Mouse (Mus musculus): ENCODE measurements around the gene Tmem163.

Tmem163 gene

GRCm38 (mm10) chr1:127651564-127651963 is 27.8 kb downstream of the Tmem163 start:
- DNase-seq (ENCODE audit: low spot score): no peak

GRCm38 (mm10) chr1:127642976-127643769 is 36.2 kb downstream of the Tmem163 start:
- no peak for DNase-seq (ENCODE audit: low spot score)

GRCm38 (mm10) chr1:127637917-127638316 is 41.4 kb downstream of the Tmem163 start:
- DNase-seq (ENCODE audit: low spot score): no peak

GRCm38 (mm10) chr1:127627151-127627550 is 52.2 kb downstream of the Tmem163 start:
- no peak for DNase-seq (ENCODE audit: low spot score)

- DNase-seq (ENCODE audit: low spot score): peak; percentile 9
Measured at GRCm38 (mm10) chr1:127625577-127626362, 53.6 kb downstream of the Tmem163 start.

DNA sequence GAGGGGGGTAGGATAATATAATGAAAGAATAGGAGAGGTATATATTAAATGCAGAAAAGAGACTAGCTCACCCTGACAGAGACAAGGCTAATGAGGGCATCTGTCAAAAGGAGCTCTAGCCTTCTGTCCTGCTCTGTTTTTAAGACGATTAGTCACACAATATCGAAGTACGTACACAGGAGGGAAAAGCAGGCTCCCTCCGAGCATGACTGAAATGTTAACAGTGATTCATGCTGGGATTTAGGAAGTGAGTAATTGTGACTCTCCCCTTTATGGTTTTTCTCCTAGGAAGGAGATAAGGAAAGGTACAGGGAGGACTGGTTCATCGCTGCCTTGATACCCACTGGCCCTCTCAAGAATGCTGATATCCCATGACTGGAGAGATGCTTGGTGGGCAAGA is 57.0 kb downstream of the Tmem163 start:
- no peak for DNase-seq (ENCODE audit: low spot score)

DNA sequence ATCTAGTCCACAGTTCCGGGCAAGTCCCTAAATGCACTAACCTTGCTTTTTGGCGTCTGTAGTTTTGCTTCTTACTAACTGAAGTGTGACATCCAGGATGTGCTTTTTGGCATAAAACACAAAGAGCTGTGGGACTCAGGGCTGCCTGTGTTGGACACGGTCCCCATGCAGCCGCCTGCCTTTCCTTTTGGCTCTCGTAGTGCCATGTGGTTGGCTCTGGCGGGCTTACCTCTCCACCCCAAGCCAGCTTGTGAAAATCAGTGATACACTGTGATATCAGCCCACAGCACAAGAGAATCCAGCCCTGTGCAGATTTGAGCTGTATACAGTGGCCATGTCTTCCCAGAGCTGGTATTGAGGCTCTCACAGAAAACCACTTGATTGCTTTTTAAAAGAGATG is 60.3 kb downstream of the Tmem163 start:
- no peak for DNase-seq (ENCODE audit: low spot score)

- no peak for DNase-seq (ENCODE audit: low spot score)
Measured at GRCm38 (mm10) chr1:127610378-127610777, 69.0 kb downstream of the Tmem163 start.

GRCm38 (mm10) chr1:127609814-127610213 is 69.5 kb downstream of the Tmem163 start:
- DNase-seq (ENCODE audit: low spot score): no peak

GRCm38 (mm10) chr1:127608326-127608725 is 71.0 kb downstream of the Tmem163 start:
- no peak for DNase-seq (ENCODE audit: low spot score)

DNA sequence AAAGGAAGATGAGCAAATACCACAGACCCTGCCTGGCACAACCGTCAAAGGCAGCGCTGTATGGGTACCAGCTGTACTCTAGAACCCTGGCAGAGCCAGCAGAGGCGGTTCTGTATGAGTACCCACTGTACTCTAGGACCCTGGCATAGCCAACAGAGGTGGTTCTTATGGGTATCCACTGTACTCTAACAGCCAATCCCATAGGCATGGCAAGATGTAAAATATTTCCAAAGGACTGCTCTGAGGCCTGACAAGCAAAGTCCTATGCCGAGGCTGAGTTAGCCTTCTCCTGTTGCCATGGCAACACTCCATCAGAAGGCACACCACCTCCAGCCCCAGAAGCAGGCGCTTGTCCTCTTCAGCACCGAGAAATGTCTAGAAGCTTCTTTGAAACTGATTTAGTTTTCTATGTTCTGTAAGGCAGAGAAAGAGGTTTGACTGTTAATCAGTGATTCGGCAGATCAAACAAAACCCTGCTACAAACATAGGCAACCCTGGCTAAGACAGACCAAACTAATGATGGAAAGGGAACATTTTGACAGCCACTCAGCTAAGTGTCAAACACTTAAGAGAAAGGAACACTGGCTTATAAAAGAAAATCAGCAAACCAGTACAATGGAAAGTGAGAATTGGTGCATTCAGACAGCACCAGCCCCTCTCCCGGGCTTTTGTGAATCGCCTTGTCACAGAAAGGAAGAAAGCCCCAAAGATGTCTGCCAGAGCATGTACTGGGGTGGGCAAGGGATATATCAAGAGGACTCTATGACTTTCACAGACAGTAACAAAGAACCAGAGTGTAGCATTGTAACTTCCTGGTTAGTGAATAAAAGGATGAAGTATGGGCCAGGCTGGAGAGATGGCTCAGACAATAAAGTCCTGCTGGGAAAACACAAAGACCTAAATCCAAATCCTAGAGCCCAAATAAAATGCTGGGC is 75.4 kb downstream of the Tmem163 start:
- DNase-seq (ENCODE audit: low spot score): no peak

DNA sequence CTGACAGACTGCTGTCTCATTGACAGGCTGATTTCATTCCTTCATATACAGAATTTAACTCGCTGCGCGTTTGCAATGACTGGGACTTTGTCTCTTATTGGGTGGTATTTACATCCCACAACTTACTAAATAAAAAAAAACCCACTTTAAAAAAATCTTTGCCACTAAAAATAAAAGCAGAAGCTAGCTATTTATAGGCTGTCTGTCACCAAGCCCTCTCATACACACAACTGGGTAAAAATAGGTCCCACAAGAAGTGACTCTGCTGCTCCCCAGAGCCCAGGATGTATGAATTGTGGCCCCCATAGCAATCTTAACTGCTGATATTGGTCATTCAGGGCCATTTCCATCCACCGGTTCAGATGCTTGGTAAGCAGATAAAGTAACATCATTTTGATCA is 83.2 kb downstream of the Tmem163 start:
- no peak for DNase-seq (ENCODE audit: low spot score)

GRCm38 (mm10) chr1:127595735-127596134 is 83.6 kb downstream of the Tmem163 start:
- no peak for DNase-seq (ENCODE audit: low spot score)

GRCm38 (mm10) chr1:127589542-127589941 is 89.8 kb downstream of the Tmem163 start:
- DNase-seq (ENCODE audit: low spot score): no peak

GRCm38 (mm10) chr1:127587071-127587470 is 92.3 kb downstream of the Tmem163 start:
- no peak for DNase-seq (ENCODE audit: low spot score)

- DNase-seq (ENCODE audit: low spot score): no peak
Measured at GRCm38 (mm10) chr1:127586156-127586555, 93.2 kb downstream of the Tmem163 start.

- DNase-seq (ENCODE audit: low spot score): no peak
Measured at GRCm38 (mm10) chr1:127577981-127578380, 101.4 kb downstream of the Tmem163 start.

- DNase-seq (ENCODE audit: low spot score): no peak
Measured at GRCm38 (mm10) chr1:127577083-127577482, 102.3 kb downstream of the Tmem163 start.

- DNase-seq (ENCODE audit: low spot score): no peak
Measured at GRCm38 (mm10) chr1:127576563-127576962, 102.8 kb downstream of the Tmem163 start.

GRCm38 (mm10) chr1:127576143-127576542 is 103.2 kb downstream of the Tmem163 start:
- DNase-seq (ENCODE audit: low spot score): no peak

- DNase-seq (ENCODE audit: low spot score): no peak
Measured at GRCm38 (mm10) chr1:127575692-127576091, 103.7 kb downstream of the Tmem163 start.

- no peak for DNase-seq (ENCODE audit: low spot score)
Measured at GRCm38 (mm10) chr1:127573186-127573585, 106.2 kb downstream of the Tmem163 start.

Data from urinary bladder, postnatal 14 days (tissue).